Mouse (Mus musculus): ENCODE measurements at regions not wholly inside any gene's neighbourhood (a gene's known extent, or its start where the extent isn't known, plus 50 kb on each side); places are given as distances from the start of the nearest gene placed in this dataset.

GRCm38 (mm10) chr1:92313001-92313597 is 117.6 kb upstream of the Hdac4 start:
- Histone ChIP-seq H3K27ac (replicated peaks) (no peak overlapping the region), H3K4me1 (peaks cover 9% of the 10 kb centered on the region), H3K9me3 (replicated peaks) (no peaks in the 10 kb centered on the region), H3K4me2 (replicated peaks) (no peak overlapping the region), H3K27me3 (no peaks in the 10 kb centered on the region), H3K4me3 (replicated peaks) (no peak overlapping the region), H3K36me3 (no peaks in the 10 kb centered on the region), H3K9ac (no peak overlapping the region)
- no peak for ATAC-seq (ENCODE audit: insufficient number of reproducible peaks, low FRiP score, low TSS enrichment, low read depth)
- WGBS = 85% methylated on average over 16 of the region's 16 CpGs

- no peaks in the 10 kb centered on the region for H3K27me3 ChIP-seq
- peaks cover 4% of the 10 kb centered on the region; the same call in 1 of the 2 replicates for H3K9me3 ChIP-seq (replicated peaks)
- no peak overlapping the region for H3K9ac ChIP-seq
- H3K36me3 ChIP-seq = no peaks in the 10 kb centered on the region
- no peak overlapping the region for H3K4me2 ChIP-seq (replicated peaks)
- no peak overlapping the region for H3K4me3 ChIP-seq (replicated peaks)
- WGBS = 52% methylated on average over 2 of the region's 2 CpGs
- ATAC-seq (ENCODE audit: insufficient number of reproducible peaks, low FRiP score, low TSS enrichment, low read depth) = no peak
- H3K4me1 ChIP-seq = no peaks in the 10 kb centered on the region
- no peak overlapping the region for H3K27ac ChIP-seq (replicated peaks)
Observed at GRCm38 (mm10) chr1:92309883-92310282, 114.4 kb upstream of the Hdac4 start.

- H3K4me2 ChIP-seq (replicated peaks) = no peak overlapping the region
- no peak overlapping the region for H3K4me3 ChIP-seq (replicated peaks)
- no peaks in the 10 kb centered on the region for H3K4me1 ChIP-seq
- no peak overlapping the region for H3K27ac ChIP-seq (replicated peaks)
- peaks cover 4% of the 10 kb centered on the region; the same call in 1 of the 2 replicates for H3K9me3 ChIP-seq (replicated peaks)
- no peak overlapping the region for H3K9ac ChIP-seq
- no peak for ATAC-seq (ENCODE audit: insufficient number of reproducible peaks, low FRiP score, low TSS enrichment, low read depth)
- no peaks in the 10 kb centered on the region for H3K36me3 ChIP-seq
- H3K27me3 ChIP-seq = no peaks in the 10 kb centered on the region
- 79% methylated on average over 6 of the region's 6 CpGs for WGBS
Observed at GRCm38 (mm10) chr1:92309381-92309780, 113.9 kb upstream of the Hdac4 start.

GRCm38 (mm10) chr1:92308537-92308936 is 113.0 kb upstream of the Hdac4 start:
- 87% methylated on average over 3 of the region's 3 CpGs for WGBS
- ATAC-seq (ENCODE audit: insufficient number of reproducible peaks, low FRiP score, low TSS enrichment, low read depth) = no peak
- peaks cover 4% of the 10 kb centered on the region; the same call in 1 of the 2 replicates for H3K9me3 ChIP-seq (replicated peaks)
- no peak overlapping the region for H3K4me2 ChIP-seq (replicated peaks)
- H3K4me1 ChIP-seq = no peaks in the 10 kb centered on the region
- no peak overlapping the region for H3K4me3 ChIP-seq (replicated peaks)
- H3K27me3 ChIP-seq = no peaks in the 10 kb centered on the region
- H3K9ac ChIP-seq = no peak overlapping the region
- H3K27ac ChIP-seq (replicated peaks) = no peak overlapping the region
- H3K36me3 ChIP-seq = no peaks in the 10 kb centered on the region

GRCm38 (mm10) chr1:92306042-92306441 is 110.5 kb upstream of the Hdac4 start:
- Histone ChIP-seq H3K27ac (replicated peaks) (no peak overlapping the region), H3K27me3 (no peaks in the 10 kb centered on the region), H3K4me2 (replicated peaks) (no peak overlapping the region), H3K9ac (no peak overlapping the region), H3K9me3 (replicated peaks) (peaks cover 4% of the 10 kb centered on the region; the same call in 1 of the 2 replicates), H3K4me1 (no peaks in the 10 kb centered on the region), H3K36me3 (no peaks in the 10 kb centered on the region), H3K4me3 (replicated peaks) (no peak overlapping the region)
- no peak for ATAC-seq (ENCODE audit: insufficient number of reproducible peaks, low FRiP score, low TSS enrichment, low read depth)
- WGBS = 85% methylated on average over 4 of the region's 4 CpGs

- Histone ChIP-seq H3K36me3 (no peaks in the 10 kb centered on the region), H3K4me1 (0 out of 2 replicates have a peak, but pooled peaks cover 11% of the 10 kb centered on the region), H3K9me3 (replicated peaks) (no peaks in the 10 kb centered on the region), H3K4me2 (replicated peaks) (no peak overlapping the region), H3K9ac (no peak overlapping the region), H3K4me3 (replicated peaks) (no peak overlapping the region), H3K27me3 (no peaks in the 10 kb centered on the region), H3K27ac (replicated peaks) (no peak overlapping the region)
- ATAC-seq (ENCODE audit: insufficient number of reproducible peaks, low FRiP score, low TSS enrichment, low read depth) = no peak
- 45% methylated on average over 7 of the region's 7 CpGs for WGBS
Observed at GRCm38 (mm10) chr1:92299041-92299440, 103.5 kb upstream of the Hdac4 start.

- H3K9me3 ChIP-seq (replicated peaks) = no peaks in the 10 kb centered on the region
- no peaks in the 10 kb centered on the region for H3K4me1 ChIP-seq
- H3K36me3 ChIP-seq = no peaks in the 10 kb centered on the region
- no peaks in the 10 kb centered on the region for H3K27me3 ChIP-seq
- no peak for ATAC-seq (ENCODE audit: insufficient number of reproducible peaks, low FRiP score, low TSS enrichment, low read depth)
- no peak overlapping the region for H3K27ac ChIP-seq (replicated peaks)
- no peak overlapping the region for H3K9ac ChIP-seq
- 82% methylated on average over 7 of the region's 7 CpGs for WGBS
- H3K4me3 ChIP-seq (replicated peaks) = no peak overlapping the region
- H3K4me2 ChIP-seq (replicated peaks) = no peak overlapping the region
Observed at GRCm38 (mm10) chr1:92292681-92293380, 97.3 kb upstream of the Hdac4 start.

- no peak overlapping the region for H3K27ac ChIP-seq (replicated peaks)
Observed at GRCm38 (mm10) chr1:92286966-92287342, 91.5 kb upstream of the Hdac4 start.

GRCm38 (mm10) chr1:92286013-92286965 is 90.8 kb upstream of the Hdac4 start:
- Histone ChIP-seq H3K9me3 (replicated peaks) (no peaks in the 10 kb centered on the region), H3K9ac (no peak overlapping the region), H3K27ac (replicated peaks) (no peak overlapping the region), H3K4me1 (0 out of 2 replicates have a peak, but pooled peaks cover 5% of the 10 kb centered on the region), H3K4me3 (replicated peaks) (no peak overlapping the region), H3K36me3 (no peaks in the 10 kb centered on the region), H3K4me2 (replicated peaks) (peak overlapping the region; percentile 28), H3K27me3 (no peaks in the 10 kb centered on the region)
- 47% methylated on average over 21 of the region's 21 CpGs for WGBS
- no peak for ATAC-seq (ENCODE audit: insufficient number of reproducible peaks, low FRiP score, low TSS enrichment, low read depth)

More at GRCm38 (mm10) chr1:92286966-92287342, 91.5 kb upstream of the Hdac4 start:
- H3K9ac ChIP-seq = no peak overlapping the region
- ATAC-seq (ENCODE audit: insufficient number of reproducible peaks, low FRiP score, low TSS enrichment, low read depth) = no peak
- no peak overlapping the region for H3K4me3 ChIP-seq (replicated peaks)
- H3K36me3 ChIP-seq = no peaks in the 10 kb centered on the region
- no peak overlapping the region for H3K4me2 ChIP-seq (replicated peaks)
- no peaks in the 10 kb centered on the region for H3K9me3 ChIP-seq (replicated peaks)
- 0 out of 2 replicates have a peak, but pooled peaks cover 5% of the 10 kb centered on the region for H3K4me1 ChIP-seq
- 80% methylated on average over 1 of the region's 1 CpGs for WGBS
- no peaks in the 10 kb centered on the region for H3K27me3 ChIP-seq

- no peak overlapping the region for H3K27ac ChIP-seq (replicated peaks)
- H3K36me3 ChIP-seq = no peaks in the 10 kb centered on the region
- no peak overlapping the region for H3K4me2 ChIP-seq (replicated peaks)
- no peak overlapping the region for H3K4me3 ChIP-seq (replicated peaks)
- H3K4me1 ChIP-seq = 0 out of 2 replicates have a peak, but pooled peaks cover 5% of the 10 kb centered on the region
- H3K9ac ChIP-seq = no peak overlapping the region
- no peaks in the 10 kb centered on the region for H3K9me3 ChIP-seq (replicated peaks)
- 75% methylated on average over 4 of the region's 4 CpGs for WGBS
- no peak for ATAC-seq (ENCODE audit: insufficient number of reproducible peaks, low FRiP score, low TSS enrichment, low read depth)
- H3K27me3 ChIP-seq = no peaks in the 10 kb centered on the region
Observed at GRCm38 (mm10) chr1:92284155-92284554, 88.7 kb upstream of the Hdac4 start.

- H3K4me2 ChIP-seq (replicated peaks) = no peak overlapping the region
- 72% methylated on average over 5 of the region's 5 CpGs for WGBS
Observed at GRCm38 (mm10) chr1:92277199-92277747, 81.8 kb upstream of the Hdac4 start.

More at GRCm38 (mm10) chr1:92277199-92277747, 81.8 kb upstream of the Hdac4 start:
- H3K9me3 ChIP-seq (replicated peaks) = no peaks in the 10 kb centered on the region
- no peaks in the 10 kb centered on the region for H3K36me3 ChIP-seq
- no peaks in the 10 kb centered on the region for H3K27me3 ChIP-seq
- no peak overlapping the region for H3K4me3 ChIP-seq (replicated peaks)
- no peaks in the 10 kb centered on the region for H3K4me1 ChIP-seq
- no peak overlapping the region for H3K9ac ChIP-seq
- ATAC-seq (ENCODE audit: insufficient number of reproducible peaks, low FRiP score, low TSS enrichment, low read depth) = no peak
- H3K27ac ChIP-seq (replicated peaks) = no peak overlapping the region

Measured in embryonic facial prominence, embryonic 15.5 days (tissue).